Mouse (Mus musculus) left cerebral cortex, adult 11 months (tissue): ENCODE data around the gene Mup13.
"Not testable (repeated sequence)": the region's sequence is repeated elsewhere in the genome, so short reads cannot be mapped to it uniquely, and the experiment has no call there.

Experiments used
- DNase-seq: peaks from one replicate; pipeline ENCODE4 v3.0.0; 2022; ENCODE audit warnings: low spot score

The Mup13 gene

DNA sequence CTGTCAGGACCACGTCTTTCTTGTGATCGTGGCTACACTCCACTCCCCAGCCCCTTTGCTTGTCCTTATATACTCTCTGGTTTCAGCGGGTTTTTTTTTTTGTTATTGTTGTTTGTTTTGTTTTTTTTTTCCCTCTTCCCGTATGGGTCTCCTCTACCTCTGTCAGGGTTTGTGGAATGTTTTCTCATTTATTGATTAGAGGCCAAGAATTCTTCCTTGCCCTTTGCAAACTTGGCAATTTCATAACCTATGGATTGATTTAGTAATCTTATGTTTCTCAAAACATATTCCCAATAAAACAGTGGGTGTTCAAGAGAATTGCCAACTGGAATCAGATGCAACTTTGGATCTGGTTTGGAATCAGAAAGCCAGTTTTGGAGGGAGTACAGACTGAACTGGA is at the start of gene Mup13:
Mup13 (minus strand) TSS at position 101 of the 400 bp plus-strand sequence.
- not testable (repeated sequence) for DNase-seq
